Mouse (Mus musculus) midbrain, postnatal 0 days (tissue): ENCODE measurements at regions not wholly inside any gene's neighbourhood (a gene's known extent, or its start where the extent isn't known, plus 50 kb on each side); places are given as distances from the start of the nearest gene placed in this dataset.

Source experiments
- ATAC-seq: fragments of 200-750 bp; cut with Nextera tagmentation; 2 replicates; pipeline ENCODE4 v1.8.0; 2017; ENCODE audit warnings: moderate number of reproducible peaks, mild to moderate bottlenecking, moderate TSS enrichment, moderate library complexity; ENCODE audit not compliant: low FRiP score
- DNase-seq: peaks from one replicate; pipeline ENCODE4 v3.0.0-alpha.2; 2015; ENCODE audit warnings: low spot score
- H3K27ac ChIP-seq: fragments of 300-500 bp; sonication (generic); 2 replicates; pipeline ENCODE4 v1.5.1; 2014; ENCODE audit warnings: low read depth, mild to moderate bottlenecking, low read length, mixed read lengths
- H3K27me3 ChIP-seq: fragments of 300-500 bp; sonication (generic); 2 replicates; pipeline ENCODE4 v1.6.1; 2014; ENCODE audit warnings: low read length, control low read depth, mixed read lengths; ENCODE audit not compliant: insufficient read depth
- H3K36me3 ChIP-seq: fragments of 300-500 bp; sonication (generic); 2 replicates; pipeline ENCODE4 v1.6.1; 2014; ENCODE audit warnings: low read length, control low read depth, mixed read lengths; ENCODE audit not compliant: insufficient read depth
- H3K4me1 ChIP-seq: fragments of 300-500 bp; sonication (generic); 2 replicates; pipeline ENCODE4 v1.6.1; 2014; ENCODE audit warnings: mild to moderate bottlenecking, control low read depth, antibody characterized with exemption, low read length, mixed read lengths; ENCODE audit not compliant: insufficient read depth
- H3K4me2 ChIP-seq: fragments of 300-500 bp; sonication (generic); 2 replicates; pipeline ENCODE4 v1.6.1; 2014; ENCODE audit warnings: low read depth, mild to moderate bottlenecking, low read length, mixed read lengths; ENCODE audit not compliant: poor library complexity, severe bottlenecking
- H3K4me3 ChIP-seq: fragments of 300-500 bp; sonication (generic); 2 replicates; pipeline ENCODE4 v1.5.1; 2014; ENCODE audit warnings: low read depth, mild to moderate bottlenecking, low read length, moderate library complexity
- H3K9ac ChIP-seq: fragments of 300-500 bp; sonication (generic); replicated peaks from 2 replicates; pipeline ENCODE4 v1.6.1; 2014; ENCODE audit warnings: mild to moderate bottlenecking, low read length, moderate library complexity, mixed read lengths; ENCODE audit not compliant: poor library complexity, severe bottlenecking
- H3K9me3 ChIP-seq: fragments of 300-500 bp; sonication (generic); 2 replicates; pipeline ENCODE4 v1.6.1; 2016; ENCODE audit warnings: low read length, control low read depth
- CTCF ChIP-seq: IDR thresholded peaks from 2 replicates; pipeline ENCODE4 v1.5.1; 2016; ENCODE audit warnings: antibody characterized with exemption, mild to moderate bottlenecking
- WGBS: fragments of 180-500 bp; shearing (Covaris S2); extraction: QIAGEN DNeasy Blood & Tissue Kit; methylation state at CpG from one replicate; pipeline ENCODE4 v1.1.7; 2014; 5-methylcytosine and 5-hydroxymethylcytosine counted together

GRCm38 (mm10) chr14:106265290-106265689 is 159.3 kb downstream of the Trim52 start:
- no peak overlapping the region for H3K9ac ChIP-seq
- WGBS, result 92% methylated on average over 3 of the region's 3 CpGs

GRCm38 (mm10) chr14:106267679-106268561 is 161.9 kb downstream of the Trim52 start:
- TF ChIP-seq CTCF, result no peak
- Histone ChIP-seq H3K9me3 (no peaks in the 10 kb centered on the region), H3K36me3 (no peaks in the 10 kb centered on the region), H3K27me3 (no peaks in the 10 kb centered on the region), H3K4me2 (no peak overlapping the region), H3K4me1 (no peaks in the 10 kb centered on the region), H3K9ac (no peak overlapping the region), H3K4me3 (no peak overlapping the region), H3K27ac (no peak overlapping the region)
- no peak for ATAC-seq
- DNase-seq, result peak; percentile 11
- 84% methylated on average over 12 of the region's 12 CpGs for WGBS

More at GRCm38 (mm10) chr14:106265290-106265689, 159.3 kb downstream of the Trim52 start:
- no peaks in the 10 kb centered on the region for H3K36me3 ChIP-seq
- H3K27ac ChIP-seq, result no peak overlapping the region
- no peak for ATAC-seq
- no peak for TF ChIP-seq CTCF
- no peaks in the 10 kb centered on the region for H3K4me1 ChIP-seq
- H3K9me3 ChIP-seq, result no peaks in the 10 kb centered on the region
- H3K4me3 ChIP-seq, result no peak overlapping the region
- no peaks in the 10 kb centered on the region for H3K27me3 ChIP-seq
- DNase-seq, result no peak
- no peak overlapping the region for H3K4me2 ChIP-seq

- DNase-seq, result no peak
- 72% methylated on average over 6 of the region's 6 CpGs for WGBS
- Histone ChIP-seq H3K27ac (no peak overlapping the region), H3K27me3 (no peaks in the 10 kb centered on the region), H3K4me2 (no peak overlapping the region), H3K4me3 (no peak overlapping the region), H3K9ac (no peak overlapping the region), H3K4me1 (no peaks in the 10 kb centered on the region), H3K9me3 (no peaks in the 10 kb centered on the region), H3K36me3 (no peaks in the 10 kb centered on the region)
- TF ChIP-seq CTCF, result no peak
- no peak for ATAC-seq
Observed at GRCm38 (mm10) chr14:106269680-106270079, 163.7 kb downstream of the Trim52 start.

GRCm38 (mm10) chr14:106313558-106313957 is 207.6 kb downstream of the Trim52 start:
- TF ChIP-seq CTCF, result no peak
- 28% methylated on average over 8 of the region's 8 CpGs for WGBS
- DNase-seq (no peak), ATAC-seq (no peak)
- Histone ChIP-seq H3K36me3 (no peaks in the 10 kb centered on the region), H3K27ac (no peak overlapping the region), H3K4me3 (no peak overlapping the region), H3K9ac (no peak overlapping the region), H3K9me3 (no peaks in the 10 kb centered on the region), H3K4me2 (no peak overlapping the region), H3K4me1 (no peaks in the 10 kb centered on the region), H3K27me3 (no peaks in the 10 kb centered on the region)

GRCm38 (mm10) chr14:106314079-106314551 is 208.1 kb downstream of the Trim52 start:
- H3K4me1 ChIP-seq, result no peaks in the 10 kb centered on the region
- ATAC-seq, result no peak
- no peaks in the 10 kb centered on the region for H3K27me3 ChIP-seq
- WGBS, result 23% methylated on average over 9 of the region's 9 CpGs
- H3K4me3 ChIP-seq, result no peak overlapping the region
- no peaks in the 10 kb centered on the region for H3K9me3 ChIP-seq
- H3K4me2 ChIP-seq, result 0 out of 2 replicates have a peak overlapping the region, but pooled peaks have one; percentile 7
- no peak overlapping the region for H3K9ac ChIP-seq
- DNase-seq, result peak; percentile 21
- H3K27ac ChIP-seq, result no peak overlapping the region
- no peaks in the 10 kb centered on the region for H3K36me3 ChIP-seq
- TF ChIP-seq CTCF, result no peak

GRCm38 (mm10) chr14:106318767-106319166 is 212.8 kb downstream of the Trim52 start:
- WGBS, result 58% methylated on average over 5 of the region's 5 CpGs
- Histone ChIP-seq H3K9me3 (no peaks in the 10 kb centered on the region), H3K4me1 (no peaks in the 10 kb centered on the region), H3K36me3 (no peaks in the 10 kb centered on the region), H3K4me2 (no peak overlapping the region), H3K9ac (no peak overlapping the region), H3K27me3 (no peaks in the 10 kb centered on the region), H3K4me3 (no peak overlapping the region), H3K27ac (no peak overlapping the region)
- no peak for ATAC-seq
- no peak for DNase-seq
- no peak for TF ChIP-seq CTCF
